Mouse (Mus musculus) erythroblast, embryonic 14.5 days (primary cell): ENCODE measurements around the gene Yrdc. TPM values are rescaled to one million over a fixed set of nuclear protein-coding genes. Genes with fewer than 3 reads are reported as not detected.

Source experiments
- H3K27me3 ChIP-seq: 2 replicates; pipeline ENCODE4 v1.6.1; 2012; ENCODE audit warnings: inconsistent platforms; ENCODE audit not compliant: control insufficient read depth
- H3K36me3 ChIP-seq: 2 replicates; pipeline ENCODE4 v1.6.1; 2012; ENCODE audit warnings: mild to moderate bottlenecking, inconsistent platforms; ENCODE audit not compliant: control insufficient read depth
- H3K4me1 ChIP-seq: 2 replicates; pipeline ENCODE4 v1.6.1; 2012; ENCODE audit warnings: inconsistent platforms; ENCODE audit not compliant: control insufficient read depth
- H3K4me3 ChIP-seq: replicated peaks from 2 replicates; pipeline ENCODE3; 2012; ENCODE audit warnings: moderate library complexity, mild to moderate bottlenecking, inconsistent platforms
- H3K9me3 ChIP-seq: 2 replicates; pipeline ENCODE4 v1.6.1; 2012; ENCODE audit warnings: low read length, inconsistent platforms, mixed read lengths; ENCODE audit not compliant: control insufficient read depth
- GATA1 ChIP-seq: IDR thresholded peaks from 2 replicates; pipeline ENCODE4 v1.6.1; 2012; ENCODE audit warnings: low read length, inconsistent platforms, mixed read lengths
- TAL1 ChIP-seq: IDR thresholded peaks from 3 replicates; pipeline ENCODE4 v1.6.1; 2012; ENCODE audit warnings: low read length, inconsistent platforms, mixed read lengths
- polyA plus RNA-seq: library from polyadenylated mRNA; stranded (reverse); fragments of >175 nt; gene quantifications from 2 replicates; pipeline ENCODE4 v1.2.3, GENCODE M21; 2012

The Yrdc gene
- polyA plus RNA-seq: 0.76 and 1.0 TPM in 2 replicates

DNA sequence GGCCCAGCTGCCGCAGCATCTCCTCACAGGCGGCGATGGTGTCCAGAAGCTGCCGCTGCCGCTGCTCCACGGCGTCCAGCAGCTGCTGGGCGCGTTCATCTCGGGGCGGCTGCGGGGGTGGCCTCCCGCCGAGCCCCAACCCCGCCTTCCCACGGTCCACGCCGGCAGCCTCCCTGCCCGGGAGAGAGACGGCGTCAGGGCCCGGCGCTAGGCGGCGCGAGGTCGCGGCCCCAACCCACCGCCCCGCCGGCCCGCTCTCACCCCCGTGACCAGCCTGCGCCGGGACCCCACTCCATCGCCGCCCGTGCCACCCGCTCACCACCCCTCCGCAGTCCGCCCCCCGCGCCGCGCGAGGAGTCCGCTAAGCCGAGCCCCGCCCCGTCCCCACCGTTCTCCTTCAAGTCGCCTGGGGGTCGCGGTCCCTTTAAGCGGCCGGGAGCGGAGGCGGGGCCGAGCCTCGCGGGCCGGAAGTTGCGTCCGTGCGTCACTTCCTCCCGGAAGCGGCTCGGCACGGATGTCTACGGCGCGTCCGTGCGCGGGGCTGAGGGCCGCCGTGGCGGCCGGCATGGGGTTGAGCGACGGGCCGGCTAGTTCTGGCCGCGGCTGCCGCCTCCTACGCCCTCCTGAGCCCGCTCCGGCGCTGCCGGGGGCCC is at the start of gene Yrdc:
Gene Yrdc, plus strand, starts transcription at position 419 of the 653 bp plus-strand sequence.
- Histone ChIP-seq H3K9me3 (no peaks in the 10 kb centered on the region), H3K4me3 (peak within 1 kb of the TSS; percentile 94), H3K4me1 (peaks cover 37% of the 10 kb centered on the region), H3K36me3 (peaks cover 58% of the 10 kb centered on the region), H3K27me3 (no peaks in the 10 kb centered on the region)
- TF ChIP-seq TAL1: no peak
- TF ChIP-seq GATA1: no peak

DNA sequence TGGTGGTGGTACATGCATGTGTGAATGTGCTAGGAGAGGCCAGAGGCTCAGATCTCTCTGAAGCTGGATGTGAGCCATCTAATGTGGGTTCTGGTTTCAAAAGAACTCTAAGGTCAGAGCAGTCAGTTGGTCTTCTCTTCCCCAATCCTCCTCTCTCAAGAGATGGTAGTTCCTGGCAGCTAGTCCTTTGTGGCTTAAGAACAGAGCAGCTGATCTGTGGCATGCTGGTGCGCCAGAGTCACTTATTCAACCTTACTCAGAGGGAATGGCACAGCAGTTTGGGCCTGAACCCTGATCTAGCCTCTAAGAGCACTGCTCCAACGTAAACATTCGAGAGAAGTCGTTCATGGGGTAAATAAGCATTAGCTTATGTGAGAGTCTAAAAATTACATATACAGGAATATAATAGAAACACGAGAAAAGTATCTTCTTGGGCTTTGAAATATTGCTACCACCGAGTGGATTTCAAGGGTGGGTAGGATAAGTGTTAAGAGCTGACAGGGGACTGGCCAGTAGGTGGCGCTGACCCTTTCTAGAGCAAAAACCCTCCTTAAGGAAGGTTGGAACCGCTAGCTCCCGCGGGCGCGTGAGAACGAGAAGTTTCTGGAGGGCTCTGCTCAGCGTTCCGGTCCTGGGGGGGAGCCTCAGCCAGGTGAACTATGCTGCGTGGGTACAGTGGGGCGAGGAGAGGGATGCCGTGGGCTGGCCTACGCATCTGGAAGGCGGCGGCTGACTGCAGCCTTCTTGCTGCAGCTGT is 48.7 kb upstream of the Yrdc start, which contains the start of gene Mtf1:
Gene Mtf1, plus strand, starts transcription at position 553 of the 757 bp plus-strand sequence.
- TF ChIP-seq TAL1: no peak
- no peak for TF ChIP-seq GATA1
- Histone ChIP-seq H3K27me3 (no peaks in the 10 kb centered on the region), H3K9me3 (no peaks in the 10 kb centered on the region), H3K36me3 (peaks cover 77% of the 10 kb centered on the region), H3K4me3 (peak within 1 kb of the TSS; percentile 84), H3K4me1 (peaks cover 45% of the 10 kb centered on the region)

DNA sequence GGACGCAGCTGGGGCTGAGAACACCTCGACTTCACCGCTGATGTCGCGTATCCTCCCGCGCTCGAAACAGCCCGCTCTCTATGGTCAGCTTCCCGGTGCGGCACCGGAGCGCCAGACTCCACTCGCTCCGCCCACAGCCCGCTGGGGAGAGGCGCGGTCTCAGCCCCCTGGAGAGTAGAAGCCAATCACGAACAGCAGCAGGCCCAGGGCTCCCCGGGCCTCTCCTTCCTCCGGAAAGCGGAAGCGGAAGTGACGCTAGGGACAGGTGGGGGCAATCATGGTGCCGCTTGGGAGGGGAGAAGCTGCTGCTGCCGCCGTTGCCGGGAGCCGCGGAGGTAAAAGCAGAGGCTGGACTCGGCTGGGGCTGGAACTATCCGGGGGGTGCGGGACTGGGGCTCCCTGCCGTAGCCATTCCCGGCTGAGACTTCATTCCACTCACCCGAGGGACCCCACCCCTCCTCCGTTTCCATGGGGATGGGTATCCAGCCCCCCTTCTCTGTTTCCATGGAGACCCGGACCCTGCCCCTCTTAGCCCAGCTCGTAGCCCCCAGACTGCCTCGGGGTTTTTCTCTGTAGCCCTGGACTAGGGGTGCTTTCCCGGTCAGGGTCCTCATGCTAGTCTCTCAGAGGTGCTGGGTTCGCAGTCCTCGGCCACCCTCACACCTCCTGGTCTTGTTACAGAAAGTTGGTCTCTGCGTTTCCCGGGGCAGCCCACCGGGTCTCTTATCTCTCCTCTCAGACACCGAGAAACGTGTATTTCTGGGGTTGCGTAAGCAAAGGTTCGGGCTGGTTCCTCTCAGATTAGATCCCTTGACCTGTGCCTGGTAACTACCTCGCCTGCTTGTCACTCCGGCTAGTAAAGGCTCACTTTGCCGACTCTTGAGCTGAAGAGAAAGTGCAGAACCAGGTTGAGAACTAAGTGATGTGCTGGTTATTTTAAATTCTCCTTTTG is 47.9 kb upstream of the Yrdc start:
- Histone ChIP-seq H3K4me3 (peak overlapping the region; percentile 84), H3K9me3 (no peaks in the 10 kb centered on the region), H3K27me3 (no peaks in the 10 kb centered on the region), H3K4me1 (peaks cover 54% of the 10 kb centered on the region), H3K36me3 (peaks cover 77% of the 10 kb centered on the region)
- peak; percentile 56 for TF ChIP-seq TAL1
- no peak for TF ChIP-seq GATA1

DNA sequence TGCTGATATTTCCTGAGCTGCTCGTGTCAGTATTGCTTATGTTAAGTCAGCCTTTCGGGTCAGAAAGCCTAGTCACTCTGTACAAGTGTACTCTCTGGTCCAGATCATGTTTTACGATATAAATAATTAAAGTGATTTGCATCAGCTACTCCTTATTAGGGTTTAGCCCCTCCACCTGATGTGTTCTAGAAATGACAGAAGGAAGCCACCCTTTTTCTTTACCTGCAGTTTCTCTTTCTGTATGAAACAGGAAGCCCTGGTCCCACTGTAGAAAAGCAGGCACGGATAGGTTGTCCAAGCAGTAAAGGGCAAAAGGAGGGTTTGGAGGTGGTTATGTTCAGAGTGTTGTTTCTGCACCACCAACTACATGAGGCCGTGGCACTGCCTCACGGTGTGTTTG is 47.1 kb upstream of the Yrdc start:
- Histone ChIP-seq H3K9me3 (no peaks in the 10 kb centered on the region), H3K4me1 (peaks cover 62% of the 10 kb centered on the region), H3K36me3 (peaks cover 77% of the 10 kb centered on the region), H3K4me3 (peak overlapping the region; percentile 84), H3K27me3 (no peaks in the 10 kb centered on the region)
- TF ChIP-seq TAL1 (no peak), GATA1 (no peak)

DNA sequence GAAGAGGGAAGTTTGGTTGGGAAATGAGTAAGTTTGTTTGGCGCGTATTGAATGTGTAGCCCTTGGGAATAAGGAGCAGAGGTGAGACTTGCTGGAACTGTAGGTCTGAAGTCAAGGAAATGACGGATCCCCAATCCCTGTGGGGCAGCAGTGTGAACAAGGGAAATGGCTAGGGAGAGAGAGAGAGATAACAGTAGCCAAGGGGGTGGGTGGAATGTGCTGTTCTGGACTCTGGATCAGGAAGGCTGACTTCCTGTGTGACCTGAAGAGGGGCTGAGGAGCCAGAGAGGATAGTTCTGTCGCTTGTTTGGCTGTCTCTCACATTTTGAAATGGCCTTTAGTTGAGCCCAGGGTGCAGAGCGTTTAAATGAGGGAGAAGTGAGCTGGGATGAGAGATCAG is 42.0 kb upstream of the Yrdc start:
- no peaks in the 10 kb centered on the region for H3K27me3 ChIP-seq
- H3K4me1 ChIP-seq: peaks cover 71% of the 10 kb centered on the region
- no peak overlapping the region for H3K4me3 ChIP-seq
- H3K9me3 ChIP-seq: no peaks in the 10 kb centered on the region
- peaks cover 88% of the 10 kb centered on the region for H3K36me3 ChIP-seq
- no peak for TF ChIP-seq TAL1
- no peak for TF ChIP-seq GATA1

DNA sequence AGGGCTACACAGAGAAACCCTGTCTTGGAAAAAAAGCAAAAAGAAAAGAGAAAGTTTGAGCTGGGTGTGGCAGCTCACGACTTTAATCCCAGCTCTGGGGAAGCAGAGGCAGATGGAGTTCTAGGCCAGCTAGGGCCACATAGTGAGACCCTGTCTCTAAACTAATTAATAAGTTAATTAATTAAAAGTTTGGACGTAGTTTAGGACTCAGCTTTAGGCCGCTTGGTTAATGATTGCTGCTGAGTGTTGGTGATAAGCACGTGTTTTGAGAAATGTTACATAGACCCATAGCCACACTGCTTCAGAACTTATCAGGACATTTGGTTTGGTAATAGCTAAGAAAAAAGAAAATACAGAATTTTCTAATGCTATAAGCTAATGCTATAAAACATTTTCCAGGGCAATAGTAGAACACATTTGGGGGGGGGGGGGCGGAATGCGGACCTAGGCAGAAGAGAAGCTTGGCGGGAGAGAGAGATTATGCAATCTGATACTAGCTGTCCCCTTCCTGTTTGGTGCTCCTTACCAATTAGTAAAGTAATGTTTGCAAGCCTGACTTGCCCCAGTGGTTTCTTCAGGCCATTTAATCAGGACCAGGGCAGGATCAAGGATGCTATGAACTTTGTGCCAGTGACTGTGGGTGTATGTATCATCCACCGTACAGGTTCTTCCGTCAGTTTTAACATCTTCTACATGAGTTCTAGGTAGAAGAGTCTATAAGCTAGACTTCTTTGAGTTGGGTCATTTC is 41.2 kb upstream of the Yrdc start:
- H3K9me3 ChIP-seq: no peaks in the 10 kb centered on the region
- peaks cover 63% of the 10 kb centered on the region for H3K4me1 ChIP-seq
- H3K27me3 ChIP-seq: no peaks in the 10 kb centered on the region
- no peak for TF ChIP-seq GATA1
- TF ChIP-seq TAL1: no peak
- H3K4me3 ChIP-seq: no peak overlapping the region
- peaks cover 92% of the 10 kb centered on the region for H3K36me3 ChIP-seq

DNA sequence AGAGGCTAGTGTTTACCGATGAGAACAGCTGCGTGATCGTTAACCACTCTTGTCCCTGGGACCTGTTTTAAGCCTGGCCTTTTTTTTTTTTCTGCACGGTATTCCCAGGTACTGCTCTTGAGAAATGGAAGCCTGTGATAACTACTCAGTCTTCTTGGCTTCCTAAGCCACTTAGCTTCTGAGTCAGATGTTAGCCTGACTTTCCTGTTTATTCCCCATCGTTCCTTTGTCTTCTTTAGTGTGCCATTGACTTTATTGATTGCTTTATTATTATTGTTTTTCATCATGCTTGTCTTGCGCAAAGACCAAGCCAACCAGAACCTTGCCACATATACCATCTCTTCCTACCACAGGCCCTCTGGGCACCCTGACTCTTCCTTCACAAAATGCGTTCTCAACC is 40.4 kb upstream of the Yrdc start:
- no peaks in the 10 kb centered on the region for H3K27me3 ChIP-seq
- peaks cover 90% of the 10 kb centered on the region for H3K36me3 ChIP-seq
- TF ChIP-seq GATA1 (no peak), TAL1 (no peak)
- peaks cover 55% of the 10 kb centered on the region for H3K4me1 ChIP-seq
- no peak overlapping the region for H3K4me3 ChIP-seq
- no peaks in the 10 kb centered on the region for H3K9me3 ChIP-seq

DNA sequence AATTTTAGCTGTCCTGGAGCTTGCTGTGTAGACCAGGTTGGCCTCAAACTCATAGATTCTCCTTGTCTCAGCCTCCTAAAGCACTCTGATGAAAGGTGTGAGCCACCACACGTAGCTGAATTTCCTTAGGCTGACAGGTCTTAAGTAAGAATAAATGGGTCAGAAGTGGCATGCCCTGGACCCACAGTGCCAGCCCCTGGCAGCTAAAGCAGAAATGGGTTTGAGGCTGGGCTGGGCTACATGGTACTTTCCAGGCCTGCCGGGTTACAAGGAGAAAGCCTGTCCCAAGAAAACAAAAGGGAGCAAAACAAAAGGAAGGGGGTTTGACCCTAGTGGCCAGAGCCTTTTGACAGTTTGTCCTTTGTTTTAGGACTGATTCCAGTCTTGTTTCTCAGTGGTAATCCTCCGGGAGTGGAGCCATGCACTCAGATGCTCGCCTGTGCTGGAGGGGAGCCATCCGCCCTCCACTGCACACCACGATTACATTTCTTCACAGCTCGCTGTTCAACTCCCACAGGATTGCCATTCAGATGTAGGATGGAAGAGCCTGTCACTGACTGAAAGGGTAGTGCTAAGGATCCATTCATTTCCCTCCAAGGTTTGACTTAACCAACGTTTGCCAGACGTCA is 39.0 kb upstream of the Yrdc start:
- Histone ChIP-seq H3K4me3 (no peak overlapping the region), H3K9me3 (no peaks in the 10 kb centered on the region), H3K27me3 (no peaks in the 10 kb centered on the region), H3K36me3 (peaks cover 89% of the 10 kb centered on the region), H3K4me1 (peaks cover 45% of the 10 kb centered on the region)
- TF ChIP-seq TAL1 (no peak), GATA1 (no peak)
